Mouse (Mus musculus) hindbrain, postnatal 0 days (tissue): Measurements from ENCODE around the gene Cdt1. TPM values are rescaled to one million over a fixed set of nuclear protein-coding genes. Genes with fewer than 3 reads are reported as not detected.

ENCODE experiments used
- ATAC-seq: fragments of 200-750 bp; cut with Nextera tagmentation; 2 replicates; pipeline ENCODE4 v1.8.0; 2017; ENCODE audit warnings: mild to moderate bottlenecking, moderate TSS enrichment, moderate library complexity
- DNase-seq: peaks from one replicate; pipeline ENCODE4 v3.0.0-alpha.2; 2015; ENCODE audit warnings: low spot score
- H3K27ac ChIP-seq: fragments of 300-500 bp; sonication (generic); 2 replicates; pipeline ENCODE4 v1.5.1; 2014; ENCODE audit warnings: mild to moderate bottlenecking
- H3K27me3 ChIP-seq: fragments of 300-500 bp; sonication (generic); 2 replicates; pipeline ENCODE4 v1.6.1; 2014; ENCODE audit warnings: low read length, mixed read lengths; ENCODE audit not compliant: insufficient read depth
- H3K36me3 ChIP-seq: fragments of 300-500 bp; sonication (generic); 2 replicates; pipeline ENCODE4 v1.6.1; 2014; ENCODE audit warnings: low read length, mixed read lengths; ENCODE audit not compliant: insufficient read depth
- H3K4me1 ChIP-seq: fragments of 300-500 bp; sonication (generic); 2 replicates; pipeline ENCODE4 v1.6.1; 2014; ENCODE audit warnings: antibody characterized with exemption, low read length, mixed read lengths; ENCODE audit not compliant: insufficient read depth
- H3K4me2 ChIP-seq: fragments of 300-500 bp; sonication (generic); 2 replicates; pipeline ENCODE4 v1.6.1; 2014; ENCODE audit warnings: low read depth, mild to moderate bottlenecking, low read length, moderate library complexity, mixed read lengths
- H3K4me3 ChIP-seq: fragments of 300-500 bp; sonication (generic); 2 replicates; pipeline ENCODE4 v1.5.1; 2014; ENCODE audit warnings: low read length
- H3K9ac ChIP-seq: fragments of 300-500 bp; sonication (generic); replicated peaks from 2 replicates; pipeline ENCODE4 v1.6.1; 2014; ENCODE audit warnings: mild to moderate bottlenecking, low read length, moderate library complexity, mixed read lengths
- H3K9me3 ChIP-seq: fragments of 300-500 bp; sonication (generic); 2 replicates; pipeline ENCODE4 v1.6.1; 2016; ENCODE audit warnings: low read length, mixed read lengths
- CTCF ChIP-seq: IDR thresholded peaks from 2 replicates; pipeline ENCODE4 v1.5.1; 2016; ENCODE audit warnings: antibody characterized with exemption, control low read depth, low read depth
- WGBS: fragments of 180-500 bp; shearing (Covaris S2); extraction: QIAGEN DNeasy Blood & Tissue Kit; methylation state at CpG from one replicate; pipeline ENCODE4 v1.1.7; 2014; 5-methylcytosine and 5-hydroxymethylcytosine counted together
- polyA plus RNA-seq: library from polyadenylated mRNA; unstranded; fragments of >200 nt; fragmentation: Nextera tagmentation; extraction: Ambion mirVana; gene quantifications from 2 replicates; pipeline ENCODE4 v1.2.1, GENCODE M21; 2015
- total RNA-seq: library from RNA; depleted of rRNA; stranded (reverse); fragments of >200 nt; gene quantifications from 2 replicates; pipeline ENCODE4 v1.2.3, GENCODE M21; 2014

The Cdt1 gene
- total and polyA plus RNA-seq, 2 experiments from 2014 or later, result 10.7 to 26.3 TPM

DNA sequence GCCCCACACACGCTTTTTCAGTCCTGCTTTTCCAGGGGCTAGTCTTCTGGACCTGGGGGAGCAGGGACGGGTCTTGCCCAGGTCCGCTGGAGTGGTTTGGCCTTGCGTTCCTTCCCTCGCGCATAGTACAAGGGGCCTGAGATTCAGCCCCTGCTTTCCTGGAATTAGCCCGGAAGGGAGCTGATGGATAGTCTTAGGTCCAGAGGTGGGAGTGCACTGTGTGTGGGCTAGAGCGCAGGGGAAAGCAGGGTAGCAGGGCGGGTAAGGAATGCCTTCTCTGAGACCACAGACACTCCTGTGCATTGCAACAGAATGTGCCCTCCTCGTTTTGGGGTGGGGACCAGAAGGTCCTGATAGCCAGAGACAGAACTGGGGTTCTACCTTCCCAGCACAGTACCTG, 9.3 kb downstream of the Cdt1 start:
- peak overlapping the region; percentile 70 for H3K27ac ChIP-seq
- H3K9ac ChIP-seq, result peak overlapping the region; percentile 82
- peaks cover 24% of the 10 kb centered on the region for H3K4me1 ChIP-seq
- peak overlapping the region; percentile 74 for H3K4me2 ChIP-seq
- no peaks in the 10 kb centered on the region for H3K27me3 ChIP-seq
- DNase-seq (no peak), ATAC-seq (peak; percentile 25)
- no peak for TF ChIP-seq CTCF
- WGBS, result 38% methylated on average over 10 of the region's 10 CpGs
- peak overlapping the region; percentile 45 for H3K4me3 ChIP-seq
- no peaks in the 10 kb centered on the region for H3K9me3 ChIP-seq
- H3K36me3 ChIP-seq, result no peaks in the 10 kb centered on the region; the same call in 1 of the 2 replicates

DNA sequence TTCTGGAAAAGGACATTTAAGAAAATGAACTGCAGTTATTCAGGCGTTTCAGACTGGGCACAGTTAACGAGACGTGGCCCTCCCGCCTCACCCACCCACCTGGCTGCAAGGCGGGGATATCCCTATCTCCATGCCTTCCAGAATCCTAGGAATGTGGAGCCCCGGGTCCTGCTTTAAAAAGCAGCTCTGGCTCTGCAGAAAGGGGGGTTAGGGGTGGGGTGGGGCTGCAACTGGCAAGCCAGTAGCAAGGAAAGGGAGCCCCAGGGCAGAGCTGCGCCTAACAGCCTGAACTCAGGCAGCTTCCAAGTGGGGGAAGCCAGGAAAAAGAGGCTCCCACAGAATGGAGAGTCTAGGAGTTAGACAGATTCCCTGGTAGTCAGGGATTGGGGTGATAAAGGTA, 11.4 kb downstream of the Cdt1 start:
- no peak for DNase-seq
- WGBS, result 34% methylated on average over 7 of the region's 7 CpGs
- no peak for ATAC-seq
- Histone ChIP-seq H3K9ac (no peak overlapping the region), H3K27ac (no peak overlapping the region), H3K36me3 (no peaks in the 10 kb centered on the region; the same call in 1 of the 2 replicates), H3K4me2 (no peak overlapping the region), H3K9me3 (no peaks in the 10 kb centered on the region), H3K4me1 (peaks cover 24% of the 10 kb centered on the region), H3K27me3 (no peaks in the 10 kb centered on the region), H3K4me3 (no peak overlapping the region)
- TF ChIP-seq CTCF, result no peak

- WGBS, result 79% methylated on average over 14 of the region's 15 CpGs
Measured at GRCm38 (mm10) chr8:122580926-122581325, 13.1 kb downstream of the Cdt1 start.

DNA sequence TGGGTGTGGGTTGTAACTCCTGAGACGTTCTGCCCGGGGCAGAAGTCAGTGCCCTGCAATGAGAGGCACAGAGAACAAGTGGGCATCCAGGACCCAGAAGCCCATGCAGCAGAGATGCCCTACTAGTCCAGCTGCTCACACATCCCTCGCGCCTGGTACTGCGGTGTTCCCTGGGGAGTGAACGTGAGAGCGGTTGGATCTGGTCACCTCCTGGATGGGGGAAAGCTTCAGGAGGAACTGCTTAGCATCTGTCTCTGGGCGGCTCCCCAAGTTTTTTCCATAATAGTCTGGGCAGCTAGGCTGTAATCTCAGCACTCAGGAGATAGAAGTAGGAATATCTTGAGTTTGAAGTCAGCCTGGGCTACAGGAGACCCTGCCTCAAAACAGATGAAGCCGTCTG, 17.2 kb downstream of the Cdt1 start:
- no peaks in the 10 kb centered on the region for H3K27me3 ChIP-seq
- ATAC-seq, result no peak
- no peaks in the 10 kb centered on the region for H3K9me3 ChIP-seq
- WGBS, result 86% methylated on average over 9 of the region's 9 CpGs
- H3K4me2 ChIP-seq, result no peak overlapping the region
- no peak for DNase-seq
- H3K36me3 ChIP-seq, result no peaks in the 10 kb centered on the region
- no peak overlapping the region for H3K27ac ChIP-seq
- TF ChIP-seq CTCF, result no peak
- H3K9ac ChIP-seq, result no peak overlapping the region
- no peak overlapping the region for H3K4me3 ChIP-seq
- H3K4me1 ChIP-seq, result no peaks in the 10 kb centered on the region

More at GRCm38 (mm10) chr8:122580926-122581325, 13.1 kb downstream of the Cdt1 start:
- no peaks in the 10 kb centered on the region for H3K9me3 ChIP-seq
- no peaks in the 10 kb centered on the region; the same call in 1 of the 2 replicates for H3K36me3 ChIP-seq
- no peak overlapping the region for H3K27ac ChIP-seq
- H3K9ac ChIP-seq, result no peak overlapping the region
- no peaks in the 10 kb centered on the region for H3K27me3 ChIP-seq
- TF ChIP-seq CTCF, result no peak
- H3K4me2 ChIP-seq, result no peak overlapping the region
- H3K4me3 ChIP-seq, result no peak overlapping the region
- DNase-seq (no peak), ATAC-seq (no peak)
- H3K4me1 ChIP-seq, result peaks cover 7% of the 10 kb centered on the region

GRCm38 (mm10) chr8:122585411-122585891, 17.6 kb downstream of the Cdt1 start:
- no peak for TF ChIP-seq CTCF
- no peaks in the 10 kb centered on the region for H3K4me1 ChIP-seq
- H3K36me3 ChIP-seq, result no peaks in the 10 kb centered on the region
- no peak overlapping the region for H3K27ac ChIP-seq
- ATAC-seq, result no peak
- H3K9me3 ChIP-seq, result no peaks in the 10 kb centered on the region
- H3K27me3 ChIP-seq, result no peaks in the 10 kb centered on the region
- no peak overlapping the region for H3K4me3 ChIP-seq
- H3K9ac ChIP-seq, result no peak overlapping the region
- WGBS, result 73% methylated on average over 14 of the region's 14 CpGs
- H3K4me2 ChIP-seq, result no peak overlapping the region
- DNase-seq, result no peak

GRCm38 (mm10) chr8:122586171-122586570, 18.4 kb downstream of the Cdt1 start:
- H3K36me3 ChIP-seq, result no peaks in the 10 kb centered on the region
- no peak for TF ChIP-seq CTCF
- H3K4me1 ChIP-seq, result no peaks in the 10 kb centered on the region
- H3K9me3 ChIP-seq, result no peaks in the 10 kb centered on the region
- no peak overlapping the region for H3K4me3 ChIP-seq
- ATAC-seq (no peak), DNase-seq (no peak)
- H3K9ac ChIP-seq, result no peak overlapping the region
- no peak overlapping the region for H3K4me2 ChIP-seq
- 55% methylated on average over 7 of the region's 7 CpGs for WGBS
- H3K27me3 ChIP-seq, result no peaks in the 10 kb centered on the region
- H3K27ac ChIP-seq, result no peak overlapping the region

DNA sequence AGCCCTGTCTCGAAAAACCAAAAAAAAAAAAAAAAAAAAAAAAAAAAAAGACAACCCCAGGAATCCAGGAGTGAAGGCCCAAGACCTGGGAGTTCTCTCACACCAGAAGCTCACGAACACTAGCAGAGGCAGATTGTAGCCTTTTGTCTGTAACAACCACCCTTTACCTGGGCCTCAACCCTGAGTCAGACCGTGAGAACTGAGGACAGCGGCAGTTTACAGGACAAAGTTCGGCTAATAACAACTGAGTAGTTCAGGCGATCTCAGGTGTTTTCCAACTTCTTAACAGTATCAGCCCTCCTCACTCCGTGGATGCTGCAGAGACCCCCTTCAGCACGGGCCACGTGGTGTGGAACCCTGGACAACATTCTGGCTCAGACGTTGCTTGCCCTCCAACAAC, 18.9 kb downstream of the Cdt1 start:
- Histone ChIP-seq H3K4me1 (no peaks in the 10 kb centered on the region), H3K4me3 (no peak overlapping the region), H3K36me3 (no peaks in the 10 kb centered on the region), H3K27ac (no peak overlapping the region), H3K4me2 (no peak overlapping the region), H3K9ac (no peak overlapping the region), H3K27me3 (no peaks in the 10 kb centered on the region), H3K9me3 (no peaks in the 10 kb centered on the region)
- DNase-seq, result no peak
- TF ChIP-seq CTCF, result no peak
- ATAC-seq, result no peak
- 84% methylated on average over 10 of the region's 10 CpGs for WGBS
